Mouse (Mus musculus): Measurements from ENCODE around the gene Pde1b.

- TF ChIP-seq CTCF (IDR thresholded peaks at IDR 0.05; ENCODE audit: extremely low read depth, insufficient read depth, insufficient read length, insufficient replicate concordance) (no peak), POLR2A (IDR thresholded peaks at IDR 0.05; ENCODE audit: low read depth, low read length) (no peak)
These were observed 20.3 kb upstream of the Pde1b start for GRCm38 (mm10) chr15:103482488-103482887.
